Mouse (Mus musculus): ENCODE data around the gene Dnmt3a. TPM values are rescaled to one million over a fixed set of nuclear protein-coding genes. Genes with fewer than 3 reads are reported as not detected.

The Dnmt3a gene
- polyA plus RNA-seq (2014; fragmentation: Nextera tagmentation; extraction: Ambion mirVana) = 61.9 and 62.1 TPM in 2 replicates

DNA sequence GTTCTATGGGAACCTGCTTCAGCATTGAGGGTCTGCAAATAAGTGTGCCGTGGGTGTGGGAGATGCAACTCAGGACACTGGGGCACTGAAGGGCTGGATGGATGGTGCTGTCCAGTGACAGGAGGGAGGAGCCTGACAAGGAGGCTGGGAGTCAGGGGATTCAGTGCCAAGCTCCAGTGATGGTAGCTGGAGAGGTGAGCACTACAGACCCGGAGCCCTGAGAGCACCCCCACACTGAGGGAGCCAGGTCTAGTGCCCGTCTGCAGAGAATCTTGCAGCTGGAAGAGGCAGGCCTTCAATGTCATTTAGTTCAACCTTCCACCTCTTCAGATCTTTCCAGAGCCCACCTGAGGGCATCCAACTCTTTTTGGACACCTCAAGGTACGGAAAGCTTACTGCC, at the start of gene Dnmt3a:
Gene Dnmt3a (plus strand): TSS at position 156 of the 400 bp plus-strand sequence.
- Histone ChIP-seq H3K4me3 (replicated peaks; ENCODE audit: low read length) (peak within 1 kb of the TSS; percentile 84), H3K4me1 (replicated peaks; ENCODE audit: control insufficient read depth, insufficient read depth, low read length) (peaks cover 32% of the 10 kb centered on the region; the same call in 1 of the 2 replicates), H3K9me3 (ENCODE audit: control insufficient read depth, low read length) (no peaks in the 10 kb centered on the region), H3K9ac (peak within 1 kb of the TSS; percentile 88), H3K4me2 (replicated peaks) (peak within 1 kb of the TSS; percentile 69), H3K27me3 (ENCODE audit: control insufficient read depth, insufficient read depth, low read length) (no peaks in the 10 kb centered on the region), H3K27ac (peak within 1 kb of the TSS; percentile 92), H3K36me3 (replicated peaks; ENCODE audit: control insufficient read depth, insufficient read depth) (no peaks in the 10 kb centered on the region)
- peak; percentile 9; the same call in 1 of the 2 replicates for ATAC-seq (ENCODE audit: low FRiP score)
- WGBS = 26% methylated on average over 4 of the region's 4 CpGs
- DNase-seq (ENCODE audit: low spot score) = no peak

DNA sequence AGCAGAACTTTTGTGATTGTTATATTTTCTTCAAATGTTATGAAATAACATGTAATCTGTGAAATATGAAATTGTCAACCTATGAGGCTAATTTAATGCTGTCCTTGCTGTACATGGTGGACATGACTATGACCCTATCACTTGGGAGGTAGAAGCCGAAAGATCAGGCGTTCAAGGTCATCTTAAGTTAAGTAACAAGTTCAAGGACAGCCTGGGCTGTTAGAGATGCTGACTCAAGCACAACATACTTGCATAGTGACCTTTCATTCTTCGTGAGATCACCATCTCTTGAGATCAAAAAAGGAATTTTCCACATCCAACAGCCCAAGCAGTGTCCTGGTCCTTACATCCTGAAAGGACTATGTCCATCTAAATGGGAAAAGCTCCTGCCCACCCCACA, 49.6 kb upstream of the Dnmt3a start:
- H3K36me3 ChIP-seq (replicated peaks; ENCODE audit: control insufficient read depth, insufficient read depth) = peaks cover 19% of the 10 kb centered on the region
- DNase-seq (ENCODE audit: low spot score) (no peak), ATAC-seq (ENCODE audit: low FRiP score) (no peak)
- H3K9me3 ChIP-seq (ENCODE audit: control insufficient read depth, low read length) = no peaks in the 10 kb centered on the region
- no peaks in the 10 kb centered on the region for H3K27me3 ChIP-seq (ENCODE audit: control insufficient read depth, insufficient read depth, low read length)
- no peak overlapping the region for H3K27ac ChIP-seq
- WGBS = 96% methylated on average over 3 of the region's 3 CpGs
- no peak overlapping the region for H3K4me3 ChIP-seq (replicated peaks; ENCODE audit: low read length)
- peaks cover 6% of the 10 kb centered on the region; the same call in 1 of the 2 replicates for H3K4me1 ChIP-seq (replicated peaks; ENCODE audit: control insufficient read depth, insufficient read depth, low read length)
- H3K4me2 ChIP-seq (replicated peaks) = no peak overlapping the region
- no peak overlapping the region for H3K9ac ChIP-seq

GRCm38 (mm10) chr12:3758127-3758526, 47.7 kb upstream of the Dnmt3a start:
- no peak overlapping the region for H3K4me2 ChIP-seq (replicated peaks)
- ATAC-seq (ENCODE audit: low FRiP score) = no peak
- peaks cover 14% of the 10 kb centered on the region; the same call in 1 of the 2 replicates for H3K4me1 ChIP-seq (replicated peaks; ENCODE audit: control insufficient read depth, insufficient read depth, low read length)
- peaks cover 3% of the 10 kb centered on the region; the same call in 1 of the 2 replicates for H3K36me3 ChIP-seq (replicated peaks; ENCODE audit: control insufficient read depth, insufficient read depth)
- no peak overlapping the region for H3K9ac ChIP-seq
- no peaks in the 10 kb centered on the region for H3K27me3 ChIP-seq (ENCODE audit: control insufficient read depth, insufficient read depth, low read length)
- 91% methylated on average over 3 of the region's 3 CpGs for WGBS
- no peaks in the 10 kb centered on the region for H3K9me3 ChIP-seq (ENCODE audit: control insufficient read depth, low read length)
- H3K27ac ChIP-seq = no peak overlapping the region
- no peak overlapping the region for H3K4me3 ChIP-seq (replicated peaks; ENCODE audit: low read length)
- no peak for DNase-seq (ENCODE audit: low spot score)

DNA sequence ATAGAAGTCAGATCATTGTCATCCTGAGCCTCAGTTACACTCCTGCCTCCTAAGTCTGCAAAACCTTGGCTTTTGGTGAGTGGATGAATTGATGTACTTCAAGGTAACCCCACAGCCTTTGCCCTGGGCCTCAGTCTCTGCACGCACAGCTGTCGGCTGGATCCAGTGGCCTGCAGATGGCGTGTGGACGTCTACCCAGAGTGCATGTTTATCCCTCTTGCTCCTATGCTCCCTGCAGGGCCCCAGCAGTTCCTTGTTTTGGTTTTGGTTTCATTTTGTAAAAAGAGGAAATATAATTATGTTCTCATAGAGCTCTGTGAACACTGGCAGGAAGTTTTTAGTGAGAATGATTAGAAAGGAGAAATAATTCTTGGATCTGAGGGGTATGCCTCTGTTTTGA, 46.4 kb upstream of the Dnmt3a start:
- no peaks in the 10 kb centered on the region for H3K27me3 ChIP-seq (ENCODE audit: control insufficient read depth, insufficient read depth, low read length)
- H3K4me1 ChIP-seq (replicated peaks; ENCODE audit: control insufficient read depth, insufficient read depth, low read length) = peaks cover 14% of the 10 kb centered on the region; the same call in 1 of the 2 replicates
- no peak overlapping the region for H3K9ac ChIP-seq
- no peaks in the 10 kb centered on the region; the same call in 1 of the 2 replicates for H3K36me3 ChIP-seq (replicated peaks; ENCODE audit: control insufficient read depth, insufficient read depth)
- no peaks in the 10 kb centered on the region for H3K9me3 ChIP-seq (ENCODE audit: control insufficient read depth, low read length)
- ATAC-seq (ENCODE audit: low FRiP score) (no peak), DNase-seq (ENCODE audit: low spot score) (no peak)
- no peak overlapping the region for H3K27ac ChIP-seq
- H3K4me3 ChIP-seq (replicated peaks; ENCODE audit: low read length) = no peak overlapping the region
- 70% methylated on average over 4 of the region's 4 CpGs for WGBS
- H3K4me2 ChIP-seq (replicated peaks) = no peak overlapping the region

- 49% methylated on average over 4 of the region's 4 CpGs for WGBS
- Histone ChIP-seq H3K4me2 (replicated peaks) (no peak overlapping the region), H3K4me1 (replicated peaks; ENCODE audit: control insufficient read depth, insufficient read depth, low read length) (peaks cover 14% of the 10 kb centered on the region; the same call in 1 of the 2 replicates), H3K9me3 (ENCODE audit: control insufficient read depth, low read length) (no peaks in the 10 kb centered on the region), H3K9ac (no peak overlapping the region), H3K27me3 (ENCODE audit: control insufficient read depth, insufficient read depth, low read length) (no peaks in the 10 kb centered on the region), H3K4me3 (replicated peaks; ENCODE audit: low read length) (no peak overlapping the region), H3K27ac (peak overlapping the region; percentile 77), H3K36me3 (replicated peaks; ENCODE audit: control insufficient read depth, insufficient read depth) (no peaks in the 10 kb centered on the region)
- DNase-seq (ENCODE audit: low spot score) (no peak), ATAC-seq (ENCODE audit: low FRiP score) (peak; percentile 91)
These were observed 44.8 kb upstream of the Dnmt3a start for GRCm38 (mm10) chr12:3760876-3761590.

DNA sequence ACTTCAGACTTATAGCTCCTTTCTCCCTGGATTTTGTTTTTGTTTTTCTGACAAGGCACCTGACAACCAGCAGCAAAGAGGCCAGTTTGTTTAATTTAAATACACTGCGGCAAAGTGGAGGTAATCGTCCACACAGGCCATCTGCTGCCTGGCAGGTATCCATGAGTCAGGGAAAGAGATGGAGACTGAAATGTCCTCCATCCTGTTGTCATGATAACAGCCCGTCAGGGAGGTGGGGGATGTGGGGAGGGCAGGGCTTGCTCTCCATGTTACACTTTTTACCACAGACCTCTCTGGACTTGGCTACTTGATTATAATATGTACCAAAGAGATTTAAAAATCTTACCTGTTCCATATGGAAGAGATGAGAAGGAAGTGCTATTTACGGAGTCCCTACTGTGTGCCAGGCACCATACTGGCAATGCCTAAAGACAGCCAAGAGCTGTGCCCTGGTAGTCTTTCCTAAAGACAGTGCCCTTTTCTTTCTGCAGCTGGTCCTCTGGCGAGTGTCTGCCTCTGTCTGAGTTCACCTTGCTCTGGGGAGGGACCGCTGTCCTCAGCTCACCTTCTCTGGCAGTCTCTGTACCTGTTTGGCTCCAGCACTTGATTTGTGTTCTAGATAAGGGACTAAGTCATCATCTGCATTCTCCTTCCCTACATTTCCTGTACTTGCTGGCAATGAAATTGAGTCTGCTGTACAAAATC, 44.1 kb upstream of the Dnmt3a start:
- Histone ChIP-seq H3K36me3 (replicated peaks; ENCODE audit: control insufficient read depth, insufficient read depth) (no peaks in the 10 kb centered on the region), H3K9me3 (ENCODE audit: control insufficient read depth, low read length) (no peaks in the 10 kb centered on the region), H3K9ac (no peak overlapping the region), H3K4me2 (replicated peaks) (no peak overlapping the region), H3K4me3 (replicated peaks; ENCODE audit: low read length) (no peak overlapping the region), H3K27ac (peak overlapping the region; percentile 77), H3K27me3 (ENCODE audit: control insufficient read depth, insufficient read depth, low read length) (no peaks in the 10 kb centered on the region), H3K4me1 (replicated peaks; ENCODE audit: control insufficient read depth, insufficient read depth, low read length) (peaks cover 14% of the 10 kb centered on the region; the same call in 1 of the 2 replicates)
- no peak for DNase-seq (ENCODE audit: low spot score)
- peak; percentile 65; the same call in 1 of the 2 replicates for ATAC-seq (ENCODE audit: low FRiP score)
- 61% methylated on average over 6 of the region's 6 CpGs for WGBS

DNA sequence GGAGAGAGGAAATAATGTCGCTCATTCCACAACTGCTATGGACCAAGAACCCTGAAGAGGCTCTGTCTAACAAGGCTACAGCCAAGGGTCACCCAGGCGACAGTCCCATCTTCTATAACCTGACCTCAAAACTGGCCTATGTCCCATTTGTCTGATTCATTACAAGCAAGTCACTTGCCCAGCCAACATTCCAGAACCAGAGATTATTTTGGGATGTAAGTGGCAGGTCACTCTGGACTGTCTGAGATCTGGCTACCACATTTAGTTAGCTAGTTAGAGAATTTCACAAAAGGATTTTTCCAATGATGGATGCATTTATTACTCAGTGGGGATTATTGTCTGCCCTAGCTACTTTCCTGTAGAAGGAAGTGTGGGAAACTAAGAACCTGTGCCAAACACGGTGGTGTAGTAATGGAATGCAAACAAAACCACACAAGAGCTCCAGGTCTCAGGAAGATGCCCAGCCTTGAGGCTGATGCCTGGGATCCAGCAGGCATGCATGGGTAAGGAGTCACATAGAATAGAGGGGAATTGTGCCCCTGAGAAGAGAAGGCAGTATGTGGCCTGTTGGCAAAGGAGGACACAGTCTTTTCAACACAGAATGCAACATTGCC, 41.5 kb upstream of the Dnmt3a start:
- no peak overlapping the region for H3K9ac ChIP-seq
- peaks cover 14% of the 10 kb centered on the region; the same call in 1 of the 2 replicates for H3K4me1 ChIP-seq (replicated peaks; ENCODE audit: control insufficient read depth, insufficient read depth, low read length)
- no peak overlapping the region for H3K4me2 ChIP-seq (replicated peaks)
- ATAC-seq (ENCODE audit: low FRiP score) (no peak), DNase-seq (ENCODE audit: low spot score) (no peak)
- WGBS = 79% methylated on average over 3 of the region's 3 CpGs
- no peak overlapping the region for H3K27ac ChIP-seq
- no peaks in the 10 kb centered on the region for H3K36me3 ChIP-seq (replicated peaks; ENCODE audit: control insufficient read depth, insufficient read depth)
- no peaks in the 10 kb centered on the region for H3K27me3 ChIP-seq (ENCODE audit: control insufficient read depth, insufficient read depth, low read length)
- no peaks in the 10 kb centered on the region for H3K9me3 ChIP-seq (ENCODE audit: control insufficient read depth, low read length)
- H3K4me3 ChIP-seq (replicated peaks; ENCODE audit: low read length) = no peak overlapping the region

DNA sequence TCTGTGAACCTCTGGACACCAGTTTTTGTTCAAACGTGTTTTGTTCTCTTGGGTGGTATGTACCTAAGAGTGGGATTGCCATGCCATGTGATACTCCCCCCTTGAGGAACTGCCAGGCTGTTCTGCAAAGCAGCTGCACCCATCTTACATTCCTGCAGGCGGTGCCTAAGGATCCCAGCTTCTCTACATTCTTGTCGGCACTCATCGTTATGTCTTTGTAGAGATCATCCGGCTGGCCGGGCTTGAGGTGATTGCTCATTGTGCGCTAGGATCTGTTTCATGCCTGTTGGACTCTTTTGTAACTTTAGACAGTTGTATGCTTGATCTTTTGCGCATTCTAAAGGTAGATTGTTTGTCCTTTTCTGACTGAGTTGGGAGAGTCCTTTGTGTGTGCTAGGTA, 38.4 kb upstream of the Dnmt3a start:
- H3K27ac ChIP-seq = no peak overlapping the region
- 48% methylated on average over 8 of the region's 8 CpGs for WGBS
- no peaks in the 10 kb centered on the region for H3K27me3 ChIP-seq (ENCODE audit: control insufficient read depth, insufficient read depth, low read length)
- H3K9me3 ChIP-seq (ENCODE audit: control insufficient read depth, low read length) = no peaks in the 10 kb centered on the region
- H3K4me3 ChIP-seq (replicated peaks; ENCODE audit: low read length) = no peak overlapping the region
- H3K4me2 ChIP-seq (replicated peaks) = no peak overlapping the region
- H3K9ac ChIP-seq = no peak overlapping the region
- no peaks in the 10 kb centered on the region for H3K4me1 ChIP-seq (replicated peaks; ENCODE audit: control insufficient read depth, insufficient read depth, low read length)
- DNase-seq (ENCODE audit: low spot score) = no peak
- no peak for ATAC-seq (ENCODE audit: low FRiP score)
- no peaks in the 10 kb centered on the region for H3K36me3 ChIP-seq (replicated peaks; ENCODE audit: control insufficient read depth, insufficient read depth)

- no peak overlapping the region for H3K27ac ChIP-seq
- ATAC-seq (ENCODE audit: low FRiP score) = no peak
- WGBS = 88% methylated on average over 4 of the region's 4 CpGs
- H3K27me3 ChIP-seq (ENCODE audit: control insufficient read depth, insufficient read depth, low read length) = no peaks in the 10 kb centered on the region
- no peak overlapping the region for H3K4me3 ChIP-seq (replicated peaks; ENCODE audit: low read length)
- no peak overlapping the region for H3K9ac ChIP-seq
- H3K9me3 ChIP-seq (ENCODE audit: control insufficient read depth, low read length) = no peaks in the 10 kb centered on the region
- H3K4me2 ChIP-seq (replicated peaks) = no peak overlapping the region
- no peaks in the 10 kb centered on the region for H3K4me1 ChIP-seq (replicated peaks; ENCODE audit: control insufficient read depth, insufficient read depth, low read length)
- H3K36me3 ChIP-seq (replicated peaks; ENCODE audit: control insufficient read depth, insufficient read depth) = peaks cover 7% of the 10 kb centered on the region; the same call in 1 of the 2 replicates
- no peak for DNase-seq (ENCODE audit: low spot score)
These were observed 37.4 kb upstream of the Dnmt3a start for GRCm38 (mm10) chr12:3768391-3768790.
